ENCODE assay signal across 8 mouse cellular contexts in genomic region chr9:77909572-77910269, GRCm38 (mm10). TPM values are rescaled to one million over a fixed set of nuclear protein-coding genes. Genes with fewer than 3 reads are reported as not detected.
DNase-seq lines count a peak whose midpoint lies in the region; ATAC-seq lines count a peak whose summit lies in the region.

No protein-coding gene starts in this region.

- WGBS in forebrain, embryonic 12.5 days: 14% methylated on average over 10 of the region's 10 CpGs
- WGBS in limb, embryonic 15.5 days: 20% methylated on average over 10 of the region's 10 CpGs
- 15% methylated on average over 10 of the region's 10 CpGs for WGBS in neural tube, embryonic 12.5 days

- H3K9ac ChIP-seq in forebrain, embryonic 12.5 days: peak overlapping the region; percentile 55; the same call in 1 of the 2 replicates
- H3K9ac ChIP-seq in limb, embryonic 15.5 days: no peak overlapping the region; the same call in 1 of the 2 replicates
- peak overlapping the region; percentile 73; the same call in 1 of the 2 replicates for H3K9ac ChIP-seq in neural tube, embryonic 12.5 days

- peaks cover 13% of the 10 kb centered on the region for H3K4me1 ChIP-seq in forebrain, embryonic 12.5 days
- peaks cover 8% of the 10 kb centered on the region; the same call in 1 of the 2 replicates for H3K4me1 ChIP-seq in limb, embryonic 15.5 days
- peaks cover 6% of the 10 kb centered on the region for H3K4me1 ChIP-seq in neural tube, embryonic 12.5 days

- H3K4me2 ChIP-seq in forebrain, embryonic 12.5 days: peak overlapping the region; percentile 55
- H3K4me2 ChIP-seq in limb, embryonic 15.5 days: peak overlapping the region; percentile 65
- H3K4me2 ChIP-seq in neural tube, embryonic 12.5 days (replicated peaks): peak overlapping the region; percentile 70

- DNase-seq in adrenal gland, postnatal 10 days: peak; percentile 34
- no peak for DNase-seq in adrenal gland, postnatal 14 days
- peak; percentile 52 to 68 for DNase-seq in B cell, adult 2 months
- DNase-seq in thymus, postnatal 4 days: no peak
- DNase-seq in thymus, postnatal 0 days (ENCODE audit: low spot score): no peak

- H3K36me3 ChIP-seq in forebrain, embryonic 12.5 days (replicated peaks): no peaks in the 10 kb centered on the region
- no peaks in the 10 kb centered on the region for H3K36me3 ChIP-seq in limb, embryonic 15.5 days
- no peaks in the 10 kb centered on the region for H3K36me3 ChIP-seq in neural tube, embryonic 12.5 days

- no peaks in the 10 kb centered on the region for H3K9me3 ChIP-seq in forebrain, embryonic 12.5 days
- H3K9me3 ChIP-seq in limb, embryonic 15.5 days: no peaks in the 10 kb centered on the region
- H3K9me3 ChIP-seq in neural tube, embryonic 12.5 days: no peaks in the 10 kb centered on the region

- ATAC-seq in forebrain, embryonic 12.5 days (ENCODE audit: low FRiP score): peak; percentile 14; the same call in 1 of the 2 replicates
- ATAC-seq in limb, embryonic 15.5 days (ENCODE audit: insufficient number of reproducible peaks, low FRiP score, low TSS enrichment, low read depth): no peak
- ATAC-seq in neural tube, embryonic 12.5 days (ENCODE audit: low FRiP score, low read depth): peak; percentile 10; the same call in 1 of the 2 replicates

- H3K4me3 ChIP-seq in forebrain, embryonic 12.5 days (replicated peaks): peak overlapping the region; percentile 60
- peak overlapping the region; percentile 67 for H3K4me3 ChIP-seq in limb, embryonic 15.5 days
- H3K4me3 ChIP-seq in neural tube, embryonic 12.5 days: peak overlapping the region; percentile 68; the same call in 1 of the 2 replicates

- H3K27ac ChIP-seq in forebrain, embryonic 12.5 days: peak overlapping the region; percentile 81
- H3K27ac ChIP-seq in limb, embryonic 15.5 days: peak overlapping the region; percentile 98
- H3K27ac ChIP-seq in neural tube, embryonic 12.5 days: peak overlapping the region; percentile 81; the same call in 1 of the 2 replicates

- H3K27me3 ChIP-seq in forebrain, embryonic 12.5 days: no peaks in the 10 kb centered on the region
- H3K27me3 ChIP-seq in limb, embryonic 15.5 days: no peaks in the 10 kb centered on the region
- H3K27me3 ChIP-seq in neural tube, embryonic 12.5 days (replicated peaks): no peaks in the 10 kb centered on the region

RNA-seq across cellular contexts. Expression of gene Elovl5, which starts 7.4 kb away (rescaled TPM):
- total RNA-seq in adrenal gland, postnatal 10 days (2021): 100 to 1,000 TPM; 189 to 306 TPM
- 285 and 347 TPM in 2 replicates for total RNA-seq in adrenal gland, postnatal 14 days (2021)
- 74.6 and 78.8 TPM in 2 replicates for polyA plus RNA-seq in forebrain, embryonic 12.5 days (2016; fragmentation: Nextera tagmentation; extraction: Ambion mirVana)
- polyA plus RNA-seq in limb, embryonic 15.5 days (2015; fragmentation: Nextera tagmentation; extraction: Ambion mirVana): 64.3 and 66.2 TPM in 2 replicates
- 66.4 and 67.9 TPM in 2 replicates for polyA plus RNA-seq in neural tube, embryonic 12.5 days (2016; fragmentation: Nextera tagmentation; extraction: Ambion mirVana)
- polyA plus RNA-seq in thymus, postnatal 0 days (2015; fragmentation: Nextera tagmentation; extraction: Ambion mirVana): 81.3 and 89.8 TPM in 2 replicates

Comparison
In these comparisons a context has a peak if more than half of its experiments do, and no peak if none do; other contexts are left out.
1. DNase-seq: peak in adrenal gland, postnatal 10 days (single experiment) and B cell, adult 2 months (2 of 2); none in adrenal gland, postnatal 14 days (single experiment), thymus, postnatal 4 days (single experiment) and thymus, postnatal 0 days (single experiment).
2. Peak in every context shown above with its lines, with median percentiles within 50 percentile points of each other: H3K27ac ChIP-seq, H3K4me2 ChIP-seq and H3K4me3 ChIP-seq.